Mouse (Mus musculus): ENCODE results near the gene Aggf1. TPM values are rescaled to one million over a fixed set of nuclear protein-coding genes. Genes with fewer than 3 reads are reported as not detected.

Aggf1 gene
- polyA plus RNA-seq, 1 experiment from 2014 or later, result 35.0 TPM

DNA sequence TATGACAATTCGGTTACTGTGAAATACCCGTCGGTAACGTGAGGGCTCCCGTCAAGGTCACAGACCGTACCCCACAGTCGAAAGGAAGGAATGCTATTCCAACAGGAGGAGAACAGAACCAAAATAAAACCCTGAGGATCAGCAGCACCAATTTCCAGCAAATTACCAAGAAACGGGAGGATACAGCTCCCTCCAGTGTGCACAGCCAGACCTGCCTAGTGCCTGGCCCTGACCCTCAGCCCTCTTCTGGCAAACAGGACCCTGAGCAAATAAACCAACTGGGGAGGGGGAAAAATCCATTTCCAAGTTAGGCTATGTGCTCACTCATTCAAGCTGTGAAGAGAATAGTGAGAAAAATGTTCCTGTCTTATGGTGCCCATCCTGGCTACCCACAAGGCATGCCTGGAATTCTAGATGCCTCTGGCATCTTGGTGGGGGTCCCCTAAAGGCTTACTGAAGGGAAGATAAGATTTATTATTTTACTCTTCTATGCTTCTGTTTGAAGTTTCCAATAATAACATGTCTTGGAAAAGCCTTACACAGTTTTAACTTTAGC is 68.0 kb downstream of the Aggf1 start:
- H3K9ac ChIP-seq (ENCODE audit: low read depth, low read length), result no peak overlapping the region
- no peak overlapping the region for H3K4me2 ChIP-seq (ENCODE audit: low read length)
- H3K4me3 ChIP-seq (ENCODE audit: low read depth, low read length), result no peak overlapping the region
- no peaks in the 10 kb centered on the region for H3K4me1 ChIP-seq (ENCODE audit: control insufficient read depth, insufficient read depth, low read length)
- no peaks in the 10 kb centered on the region for H3K27me3 ChIP-seq (ENCODE audit: control insufficient read depth, insufficient read depth, low read depth, low read length)
- no peaks in the 10 kb centered on the region for H3K36me3 ChIP-seq (ENCODE audit: control insufficient read depth, insufficient read depth, low read length)
- no peak overlapping the region for H3K27ac ChIP-seq (ENCODE audit: low read length)
- ATAC-seq, result no peak
- no peaks in the 10 kb centered on the region for H3K9me3 ChIP-seq (replicated peaks; ENCODE audit: control insufficient read depth, low read length, poor library complexity, severe bottlenecking)
- 89% methylated on average over 8 of the region's 8 CpGs for WGBS

DNA sequence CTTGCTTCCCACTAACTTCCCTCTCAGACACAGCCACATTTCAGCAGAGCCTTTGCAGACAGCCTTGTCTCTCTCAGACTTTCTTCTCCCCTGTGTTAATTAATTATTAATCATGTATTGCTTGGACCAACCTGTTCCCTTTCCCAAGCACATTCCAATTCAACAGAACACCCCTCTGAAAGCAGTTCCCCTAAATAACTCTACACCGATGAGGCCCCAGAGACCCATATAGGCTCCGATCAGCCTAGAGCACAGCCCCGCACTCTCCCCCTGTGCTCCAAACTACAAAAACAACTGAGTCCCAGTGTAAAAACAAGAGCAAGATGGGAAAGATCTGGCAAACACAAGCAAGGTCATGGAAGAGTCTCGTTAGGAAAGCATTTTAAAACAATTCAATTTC is 68.6 kb downstream of the Aggf1 start:
- Histone ChIP-seq H3K4me1 (ENCODE audit: control insufficient read depth, insufficient read depth, low read length) (no peaks in the 10 kb centered on the region), H3K4me2 (ENCODE audit: low read length) (no peak overlapping the region), H3K4me3 (ENCODE audit: low read depth, low read length) (no peak overlapping the region), H3K27ac (ENCODE audit: low read length) (no peak overlapping the region), H3K9ac (ENCODE audit: low read depth, low read length) (no peak overlapping the region), H3K27me3 (ENCODE audit: control insufficient read depth, insufficient read depth, low read depth, low read length) (no peaks in the 10 kb centered on the region), H3K36me3 (ENCODE audit: control insufficient read depth, insufficient read depth, low read length) (no peaks in the 10 kb centered on the region), H3K9me3 (replicated peaks; ENCODE audit: control insufficient read depth, low read length, poor library complexity, severe bottlenecking) (no peaks in the 10 kb centered on the region)
- WGBS, result 79% methylated on average over 4 of the region's 4 CpGs
- no peak for ATAC-seq

Other genes starting within 250 kb of the Aggf1 start
- 7.6 and 11.0 TPM in 2 replicates for gene Pde8b, start 125.0 kb downstream of the Aggf1 start, polyA plus RNA-seq (2015; fragmentation: Nextera tagmentation; extraction: Ambion mirVana)
- gene Zbed3, start 51.7 kb downstream of the Aggf1 start, polyA plus RNA-seq (2015; fragmentation: Nextera tagmentation; extraction: Ambion mirVana), result 30.2 and 35.5 TPM in 2 replicates
- gene Crhbp, start 69.6 kb upstream of the Aggf1 start, polyA plus RNA-seq (2015; fragmentation: Nextera tagmentation; extraction: Ambion mirVana), result 2.9 and 3.7 TPM in 2 replicates
- gene S100z, start 103.4 kb upstream of the Aggf1 start, polyA plus RNA-seq (2015; fragmentation: Nextera tagmentation; extraction: Ambion mirVana), result not detected in 2 replicates
- gene F2rl1, start 149.9 kb upstream of the Aggf1 start, polyA plus RNA-seq (2015; fragmentation: Nextera tagmentation; extraction: Ambion mirVana), result 0.09 and 0.26 TPM in 2 replicates
- gene F2r, start 243.1 kb upstream of the Aggf1 start, polyA plus RNA-seq (2015; fragmentation: Nextera tagmentation; extraction: Ambion mirVana), result 54.4 and 63.7 TPM in 2 replicates

Data from midbrain, embryonic 16.5 days (tissue).